In the genomic region with DNA sequence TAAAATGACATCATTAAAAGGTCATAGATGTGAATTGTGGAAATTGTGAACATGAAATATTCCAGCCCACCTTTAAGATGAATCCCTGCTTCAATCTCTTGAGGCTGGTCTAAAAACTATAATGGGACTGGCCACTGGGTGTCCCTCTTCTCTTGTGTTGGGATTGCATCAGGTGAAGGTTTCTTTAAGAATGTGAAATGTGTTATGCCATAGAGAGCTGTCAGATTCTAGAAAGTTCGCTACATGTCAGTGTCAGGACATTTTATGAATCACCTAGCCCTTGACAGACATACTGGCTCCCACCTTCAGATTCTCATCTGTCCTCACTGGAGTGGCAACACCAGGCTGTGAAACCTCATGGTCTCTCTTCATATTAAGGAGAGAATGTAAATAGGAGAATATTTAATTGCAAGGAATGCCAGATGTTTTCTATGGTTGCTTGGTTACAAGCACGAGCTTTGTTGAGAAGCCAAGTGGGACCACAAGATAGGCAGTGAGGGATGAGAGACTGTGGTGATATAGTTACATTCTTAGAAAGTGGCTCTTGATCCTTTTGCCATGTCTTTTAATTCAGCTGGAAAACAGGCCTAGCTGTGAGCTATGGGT, we compare ENCODE assay signal across 10 mouse cellular contexts.
DNase-seq lines count a peak whose midpoint lies in the region; ATAC-seq and TF ChIP-seq lines count a peak whose summit lies in the region.
"Had no signal": no experiment of that assay in that cellular context is flagged by ENCODE, and none has a peak within 500 bp of the region (broad histone marks: within the 10 kb centered on the region; RNA-seq: fewer than 3 reads in every experiment).

No protein-coding gene starts in this region.

- H3K9ac ChIP-seq in forebrain, embryonic 14.5 days (ENCODE audit: low read length): no peak overlapping the region
- no peak overlapping the region for H3K9ac ChIP-seq in liver, embryonic 12.5 days
- no peak overlapping the region for H3K9ac ChIP-seq in liver, postnatal 0 days (replicated peaks)
- H3K9ac ChIP-seq: stomach, embryonic 15.5 days had no signal

- TF ChIP-seq CTCF in liver, postnatal 0 days (IDR thresholded peaks at IDR 0.05; ENCODE audit: low read depth): no peak

- peak; percentile 50; the same call in 1 of the 2 replicates for ATAC-seq in forebrain, embryonic 14.5 days
- ATAC-seq in liver, embryonic 12.5 days: no peak
- no peak for ATAC-seq in liver, postnatal 0 days
- ATAC-seq: Patski had no signal

- H3K36me3 ChIP-seq in forebrain, embryonic 14.5 days (ENCODE audit: control insufficient read depth, insufficient read depth, low read length): no peaks in the 10 kb centered on the region
- no peaks in the 10 kb centered on the region for H3K36me3 ChIP-seq in liver, embryonic 12.5 days
- peaks cover 15% of the 10 kb centered on the region for H3K36me3 ChIP-seq in liver, postnatal 0 days (replicated peaks; ENCODE audit: insufficient read depth, low read length)
- H3K36me3 ChIP-seq: stomach, embryonic 15.5 days had no signal

- WGBS in forebrain, embryonic 14.5 days: 31% methylated on average over 2 of the region's 2 CpGs
- WGBS in liver, embryonic 12.5 days (ENCODE audit: insufficient replicate concordance): 43% methylated on average over 2 of the region's 2 CpGs
- WGBS in liver, postnatal 0 days (ENCODE audit: insufficient replicate concordance): 62% methylated on average over 2 of the region's 2 CpGs

- H3K4me2 ChIP-seq in forebrain, embryonic 14.5 days (ENCODE audit: low read length): no peak overlapping the region
- H3K4me2 ChIP-seq in liver, embryonic 12.5 days: no peak overlapping the region
- H3K4me2 ChIP-seq in liver, postnatal 0 days (ENCODE audit: low read depth, low read length): no peak overlapping the region
- H3K4me2 ChIP-seq: stomach, embryonic 15.5 days had no signal

- no peaks in the 10 kb centered on the region; the same call in 1 of the 2 replicates for H3K4me1 ChIP-seq in forebrain, embryonic 14.5 days (ENCODE audit: control insufficient read depth, insufficient read depth, low read length)
- no peaks in the 10 kb centered on the region for H3K4me1 ChIP-seq in liver, embryonic 12.5 days
- H3K4me1 ChIP-seq in liver, postnatal 0 days (ENCODE audit: insufficient read depth): no peaks in the 10 kb centered on the region
- H3K4me1 ChIP-seq: stomach, embryonic 15.5 days had no signal

- no peak for TF ChIP-seq EP300 in liver, postnatal 0 days (IDR thresholded peaks at IDR 0.05; ENCODE audit: low read depth)

- intact Hi-C loops in heart, postnatal 10 days (cut with DNase I): no loop called here

- no peak overlapping the region for H3K4me3 ChIP-seq in forebrain, embryonic 14.5 days (ENCODE audit: low read depth, low read length)
- H3K4me3 ChIP-seq in liver, embryonic 12.5 days: no peak overlapping the region
- H3K4me3 ChIP-seq in liver, postnatal 0 days (ENCODE audit: low read depth, low read length): no peak overlapping the region
- H3K4me3 ChIP-seq: stomach, embryonic 15.5 days had no signal

- no peaks in the 10 kb centered on the region for H3K9me3 ChIP-seq in forebrain, embryonic 14.5 days (replicated peaks; ENCODE audit: control insufficient read depth, low read length)
- no peaks in the 10 kb centered on the region for H3K9me3 ChIP-seq in liver, embryonic 12.5 days (replicated peaks)
- no peaks in the 10 kb centered on the region for H3K9me3 ChIP-seq in liver, postnatal 0 days (ENCODE audit: low read length)
- H3K9me3 ChIP-seq: stomach, embryonic 15.5 days had no signal

- no peak overlapping the region for H3K27ac ChIP-seq in forebrain, embryonic 14.5 days (ENCODE audit: low read depth, low read length)
- H3K27ac ChIP-seq in liver, embryonic 12.5 days: no peak overlapping the region
- H3K27ac ChIP-seq in liver, postnatal 0 days (ENCODE audit: low read depth): no peak overlapping the region
- H3K27ac ChIP-seq: stomach, embryonic 15.5 days had no signal

- no peaks in the 10 kb centered on the region for H3K27me3 ChIP-seq in forebrain, embryonic 14.5 days (replicated peaks; ENCODE audit: control insufficient read depth, insufficient read depth, low read length)
- H3K27me3 ChIP-seq in liver, embryonic 12.5 days (replicated peaks): no peaks in the 10 kb centered on the region
- H3K27me3 ChIP-seq in liver, postnatal 0 days (ENCODE audit: insufficient read depth, low read length): no peaks in the 10 kb centered on the region
- H3K27me3 ChIP-seq: stomach, embryonic 15.5 days had no signal

- peak; percentile 1 to 3 for DNase-seq in heart, postnatal 10 days
- no peak for DNase-seq in heart, adult 11 months
- DNase-seq in R1 (ENCODE audit: low read depth, low spot score) (peak; percentile 28), MN1 (ENCODE audit: low spot score) (no peak)
- peak; percentile 58 for DNase-seq in forebrain, embryonic 14.5 days (ENCODE audit: low spot score)
- peak; percentile 18 for DNase-seq in mesoderm, embryonic 11.5 days (ENCODE audit: low read depth, low spot score)
- DNase-seq in liver, postnatal 0 days: no peak

Comparison
In these comparisons a context has a peak if more than half of its experiments do, and no peak if none do; other contexts are left out.
1. DNase-seq: peak in heart, postnatal 10 days (2 of 2), R1 (single experiment), forebrain, embryonic 14.5 days (single experiment) and mesoderm, embryonic 11.5 days (single experiment); none in heart, adult 11 months (single experiment), MN1 (single experiment) and liver, postnatal 0 days (single experiment).